Mouse (Mus musculus): ENCODE measurements at regions not wholly inside any gene's neighbourhood (a gene's known extent, or its start where the extent isn't known, plus 50 kb on each side); places are given as distances from the start of the nearest gene placed in this dataset.

DNA sequence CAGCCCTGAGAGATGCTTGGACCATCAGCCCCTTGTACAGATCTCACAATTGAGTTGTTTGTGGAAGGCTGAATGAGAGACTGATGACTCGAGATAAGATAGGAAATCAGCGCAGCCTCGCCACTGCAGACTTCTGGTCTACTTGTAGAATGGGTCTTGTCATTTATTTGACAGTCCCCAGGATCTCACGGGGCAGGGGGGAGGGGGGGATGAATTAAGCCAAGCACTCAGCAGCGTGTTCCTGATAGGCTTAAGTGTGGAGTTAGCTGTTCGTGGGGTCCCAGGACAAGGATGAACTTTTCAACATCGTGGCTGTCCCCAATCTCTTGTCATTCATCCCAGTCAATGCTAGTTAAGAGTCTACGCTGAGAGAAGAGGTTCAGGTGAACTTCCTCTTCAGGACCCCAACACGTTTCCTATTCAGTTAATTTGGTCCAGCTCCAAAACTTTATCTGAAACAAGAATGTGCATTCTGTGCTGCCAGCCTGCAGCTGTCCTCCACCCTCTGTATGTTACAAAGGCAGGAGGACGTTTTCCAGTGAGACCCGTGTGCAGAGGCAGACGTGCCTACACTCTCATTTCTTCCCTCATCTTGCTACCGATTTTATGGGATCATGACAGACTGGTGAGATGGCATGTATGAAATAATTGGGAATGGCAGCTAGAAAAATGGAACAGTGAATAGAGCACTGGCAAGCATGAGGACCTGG, 100.5 kb upstream of the Tbx20 start:
- no peak for TF ChIP-seq CTCF (IDR thresholded peaks at IDR 0.05; ENCODE audit: low read depth)
- TF ChIP-seq EP300 (IDR thresholded peaks at IDR 0.05; ENCODE audit: low read depth) = no peak

Data from liver, embryonic 14.5 days (tissue).